17 mouse cellular contexts compared by ENCODE assay signal in genomic region chr11:102978052-102978666, GRCm38 (mm10). TPM values are rescaled to one million over a fixed set of nuclear protein-coding genes. Genes with fewer than 3 reads are reported as not detected.
A peak's percentile ranks its signal among the peaks of the same experiment; 100 is the strongest.
DNase-seq lines count a peak whose midpoint lies in the region; ATAC-seq and TF ChIP-seq lines count a peak whose summit lies in the region.
"Had no signal": no experiment of that assay in that cellular context is flagged by ENCODE, and none has a peak within 500 bp of the region (broad histone marks: within the 10 kb centered on the region; RNA-seq: fewer than 3 reads in every experiment).

No protein-coding gene starts in this region.

- TF ChIP-seq POLR2A in lung, adult 2 months (IDR thresholded peaks at IDR 0.05; ENCODE audit: borderline replicate concordance, extremely low read depth, low read depth, low read length) = no peak

- H3K4me1 ChIP-seq in heart, embryonic 10.5 days = peaks cover 10% of the 10 kb centered on the region
- H3K4me1 ChIP-seq in lung, adult 2 months (ENCODE audit: control insufficient read depth, insufficient read depth, low read length) = no peaks in the 10 kb centered on the region
- no peaks in the 10 kb centered on the region for H3K4me1 ChIP-seq in stomach, embryonic 16.5 days (ENCODE audit: control insufficient read depth, insufficient read depth, low read length)

- H3K4me3 ChIP-seq in heart, embryonic 10.5 days = no peak overlapping the region
- no peak overlapping the region for H3K4me3 ChIP-seq in lung, adult 2 months (replicated peaks; ENCODE audit: extremely low read depth, low read depth, low read length)
- H3K4me3 ChIP-seq in stomach, embryonic 16.5 days (replicated peaks; ENCODE audit: low read length) = no peak overlapping the region
- H3K4me3 ChIP-seq: erythroblast, embryonic 14.5 days; left cerebral cortex, adult 2 months; midbrain, embryonic 12.5 days had no signal

- H3K36me3 ChIP-seq in heart, embryonic 10.5 days = no peaks in the 10 kb centered on the region
- H3K36me3 ChIP-seq in stomach, embryonic 16.5 days (ENCODE audit: control insufficient read depth, insufficient read depth, low read length) = no peaks in the 10 kb centered on the region
- H3K36me3 ChIP-seq: midbrain, embryonic 12.5 days had no signal

- H3K4me2 ChIP-seq in stomach, embryonic 16.5 days (ENCODE audit: low read depth, low read length) = no peak overlapping the region
- H3K4me2 ChIP-seq: hindbrain, embryonic 14.5 days; midbrain, embryonic 12.5 days had no signal

- no peak overlapping the region for H3K9ac ChIP-seq in stomach, embryonic 16.5 days (ENCODE audit: low read length)
- H3K9ac ChIP-seq: hindbrain, embryonic 14.5 days; midbrain, embryonic 12.5 days had no signal

- H3K27ac ChIP-seq in heart, embryonic 10.5 days = peak overlapping the region; percentile 63; the same call in 1 of the 2 replicates
- H3K27ac ChIP-seq in stomach, embryonic 16.5 days (ENCODE audit: low read length) = no peak overlapping the region
- H3K27ac ChIP-seq: hindbrain, embryonic 14.5 days; kidney, postnatal 0 days; left cerebral cortex, adult 2 months; midbrain, embryonic 12.5 days had no signal

- H3K27me3 ChIP-seq in heart, embryonic 10.5 days (ENCODE audit: insufficient read depth, poor library complexity, severe bottlenecking) = peaks cover 28% of the 10 kb centered on the region
- no peaks in the 10 kb centered on the region for H3K27me3 ChIP-seq in stomach, embryonic 16.5 days (ENCODE audit: control insufficient read depth, insufficient read depth, low read length)

- peak; percentile 58; the same call in 1 of the 2 replicates for ATAC-seq in stomach, embryonic 16.5 days (ENCODE audit: insufficient read depth, low FRiP score)
- no peak for ATAC-seq in cerebellum, adult (ENCODE audit: insufficient number of reproducible peaks, low FRiP score, low TSS enrichment)
- ATAC-seq: activated CD4-positive, CD25-positive, alpha-beta regulatory T cell, adult 4 months had no signal

- intact Hi-C loops in heart, postnatal 36 days (cut with DNase I) = no loop called here

- DNase-seq in heart, embryonic 10.5 days (ENCODE audit: low spot score) = no peak
- DNase-seq in heart, postnatal 36 days = no peak
- DNase-seq in lung, adult 18-20 months = peak; percentile 22 to 41
- no peak for DNase-seq in lung, adult 2 months
- DNase-seq in kidney, postnatal 10 days = peak; percentile 44
- DNase-seq in B cell, adult 2 months = no peak
- DNase-seq: cerebellum, adult 9-10 months; gastrocnemius, postnatal 36 days had no signal

- 40% methylated on average over 6 of the region's 6 CpGs for WGBS in heart, embryonic 10.5 days
- 27% methylated on average over 6 of the region's 6 CpGs for WGBS in lung, adult 2 months
- WGBS in stomach, embryonic 16.5 days = 32% methylated on average over 6 of the region's 6 CpGs

- TF ChIP-seq CTCF in lung, adult 2 months (IDR thresholded peaks at IDR 0.05; ENCODE audit: insufficient read depth, low read length) = no peak

- H3K9me3 ChIP-seq in heart, embryonic 10.5 days = no peaks in the 10 kb centered on the region
- H3K9me3 ChIP-seq in stomach, embryonic 16.5 days (replicated peaks; ENCODE audit: control insufficient read depth, low read length) = no peaks in the 10 kb centered on the region
- H3K9me3 ChIP-seq: midbrain, embryonic 12.5 days had no signal

RNA-seq across cellular contexts. Expression of gene C1ql1, which starts 31.7 kb away (rescaled TPM):
- 0.34 and 0.98 TPM in 2 replicates for polyA plus RNA-seq in heart, embryonic 10.5 days (2016; fragmentation: Nextera tagmentation; extraction: Ambion mirVana)
- not detected for total RNA-seq in heart, postnatal 36 days (2021)
- polyA plus RNA-seq in lung, adult 2 months (2012; rRNA removed) = 0.22 TPM in 2 replicates
- 1.3 and 1.7 TPM in 2 replicates for polyA plus RNA-seq in stomach, embryonic 16.5 days (2015; fragmentation: Nextera tagmentation; extraction: Ambion mirVana)
- polyA plus RNA-seq: activated CD4-positive, CD25-positive, alpha-beta regulatory T cell, adult 4 months; erythroblast, embryonic 14.5 days; thymus, postnatal 0 days had no signal

RNA-seq across cellular contexts. Expression of gene Nmt1, which starts 49.8 kb away (rescaled TPM):
- 58.4 and 59.0 TPM in 2 replicates for polyA plus RNA-seq in heart, embryonic 10.5 days (2016; fragmentation: Nextera tagmentation; extraction: Ambion mirVana)
- 10 to 100 TPM; 65.2 to 68.7 TPM for total RNA-seq in heart, postnatal 36 days (2021)
- polyA plus RNA-seq in lung, adult 2 months (2012; rRNA removed) = 24.0 and 32.2 TPM in 2 replicates
- 50.8 and 53.7 TPM in 2 replicates for polyA plus RNA-seq in stomach, embryonic 16.5 days (2015; fragmentation: Nextera tagmentation; extraction: Ambion mirVana)

RNA-seq across cellular contexts. Expression of gene Dcakd, which starts 50.0 kb away (rescaled TPM):
- 113 and 137 TPM in 2 replicates for polyA plus RNA-seq in heart, embryonic 10.5 days (2016; fragmentation: Nextera tagmentation; extraction: Ambion mirVana)
- total RNA-seq in heart, postnatal 36 days (2021) = 10 to 100 TPM; 70.4 to 81.3 TPM
- 54.4 and 58.2 TPM in 2 replicates for polyA plus RNA-seq in lung, adult 2 months (2012; rRNA removed)
- 85.2 and 109 TPM in 2 replicates for polyA plus RNA-seq in stomach, embryonic 16.5 days (2015; fragmentation: Nextera tagmentation; extraction: Ambion mirVana)

RNA-seq across cellular contexts. Expression of gene Kif18b, which starts 53.2 kb away (rescaled TPM):
- 7.7 and 12.1 TPM in 2 replicates for polyA plus RNA-seq in heart, embryonic 10.5 days (2016; fragmentation: Nextera tagmentation; extraction: Ambion mirVana)
- total RNA-seq in heart, postnatal 36 days (2021) = under 1 TPM; 0.42 to 0.79 TPM
- polyA plus RNA-seq in lung, adult 2 months (2012; rRNA removed) = 0.61 and 0.99 TPM in 2 replicates
- 7.3 and 8.7 TPM in 2 replicates for polyA plus RNA-seq in stomach, embryonic 16.5 days (2015; fragmentation: Nextera tagmentation; extraction: Ambion mirVana)
- total RNA-seq: left cerebral cortex, adult 2 months had no signal

Comparison
In these comparisons a context has a peak if more than half of its experiments do, and no peak if none do; other contexts are left out.
1. DNase-seq: peak in lung, adult 18-20 months (2 of 2) and kidney, postnatal 10 days (single experiment); none in heart, embryonic 10.5 days (single experiment), heart, postnatal 36 days (0 of 2), lung, adult 2 months (single experiment) and B cell, adult 2 months (0 of 2).